Mouse (Mus musculus): ENCODE measurements around the gene Lhx6.

DNA sequence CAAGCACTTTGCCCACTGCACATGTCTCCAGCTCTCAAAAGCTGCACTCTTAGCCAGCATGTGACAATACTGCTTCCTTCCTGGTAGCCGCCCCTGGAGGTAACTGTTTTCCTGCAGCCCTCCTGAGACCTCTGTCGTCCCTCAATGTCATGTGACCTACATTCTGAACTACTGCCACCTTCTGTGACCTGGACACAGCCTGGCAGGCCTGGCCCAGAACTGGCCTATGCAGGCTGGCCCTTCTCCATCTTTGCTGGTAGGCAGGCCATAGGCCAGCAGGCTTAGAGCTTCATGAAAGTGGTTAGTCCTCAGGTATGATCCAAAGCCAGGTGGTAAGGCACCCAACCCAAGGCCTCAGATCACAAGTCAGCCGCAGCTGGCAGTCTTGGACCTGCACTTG, 31.4 kb downstream of the Lhx6 start:
- TF ChIP-seq CTCF (IDR thresholded peaks at IDR 0.05; ENCODE audit: borderline replicate concordance, insufficient read depth, low read depth, low read length) = no peak
- no peak for TF ChIP-seq POLR2A (IDR thresholded peaks at IDR 0.05; ENCODE audit: borderline replicate concordance, insufficient read depth, low read length)
